Mouse (Mus musculus) megakaryocyte, embryonic 14.5 days (primary cell): ENCODE data around the gene Fam186a.

Source experiments
- FLI1 ChIP-seq: IDR thresholded peaks from 2 replicates; pipeline ENCODE4 v1.6.1; 2012; ENCODE audit warnings: low read length, inconsistent platforms, mixed read lengths
- GATA1 ChIP-seq: IDR thresholded peaks from 3 replicates; pipeline ENCODE4 v1.6.1; 2012; ENCODE audit warnings: mixed read lengths, low read length, inconsistent platforms, borderline replicate concordance

GRCm38 (mm10) chr15:99891355-99891754 is 75.5 kb downstream of the Fam186a start:
- TF ChIP-seq GATA1: no peak
- TF ChIP-seq FLI1: no peak
